Mouse (Mus musculus): ENCODE measurements at regions not wholly inside any gene's neighbourhood (a gene's known extent, or its start where the extent isn't known, plus 50 kb on each side); places are given as distances from the start of the nearest gene placed in this dataset.
"Not testable (repeated sequence)": the region's sequence is repeated elsewhere in the genome, so short reads cannot be mapped to it uniquely, and the experiment has no call there.

GRCm38 (mm10) chr14:19217916-19218315, 200.8 kb downstream of the Gm21738 start:
- DNase-seq (ENCODE audit: low read depth, low spot score): not testable (repeated sequence)

- DNase-seq (ENCODE audit: low read depth, low spot score): no peak
Measured at GRCm38 (mm10) chr14:19208507-19208906, 210.2 kb downstream of the Gm21738 start.

GRCm38 (mm10) chr14:19180203-19180602, 238.5 kb downstream of the Gm21738 start:
- not testable (repeated sequence) for DNase-seq (ENCODE audit: low read depth, low spot score)

- DNase-seq (ENCODE audit: low read depth, low spot score): not testable (repeated sequence)
Measured at GRCm38 (mm10) chr14:19178060-19178459, 240.7 kb downstream of the Gm21738 start.

GRCm38 (mm10) chr14:19175288-19175687, 243.4 kb downstream of the Gm21738 start:
- peak; percentile 74 for DNase-seq (ENCODE audit: low read depth, low spot score)

GRCm38 (mm10) chr14:19170300-19171022, 248.3 kb downstream of the Gm21738 start:
- not testable (repeated sequence) for DNase-seq (ENCODE audit: low read depth, low spot score)

- peak; percentile 57 for DNase-seq (ENCODE audit: low read depth, low spot score)
Measured at GRCm38 (mm10) chr14:19166821-19167220, 251.9 kb downstream of the Gm21738 start.

GRCm38 (mm10) chr14:19139875-19140274, 245.8 kb upstream of the Ube2e2 start:
- DNase-seq (ENCODE audit: low read depth, low spot score): not testable (repeated sequence)

- DNase-seq (ENCODE audit: low read depth, low spot score): no peak
Measured at GRCm38 (mm10) chr14:19131532-19131931, 237.5 kb upstream of the Ube2e2 start.

Measured in 3T3-L1 (cell line).